Mouse (Mus musculus) liver, embryonic 12.5 days (tissue): ENCODE measurements around the gene Cd81. TPM values are rescaled to one million over a fixed set of nuclear protein-coding genes. Genes with fewer than 3 reads are reported as not detected.

ENCODE experiments used
- ATAC-seq: fragments of 200-750 bp; cut with Nextera tagmentation; 2 replicates; pipeline ENCODE4 v1.8.0; 2017; ENCODE audit warnings: moderate number of reproducible peaks, mild to moderate bottlenecking, moderate library complexity
- H3K27ac ChIP-seq: fragments of 300-500 bp; sonication (generic); 2 replicates; pipeline ENCODE4 v1.5.1; 2016; ENCODE audit warnings: mild to moderate bottlenecking
- H3K27me3 ChIP-seq: fragments of 300-500 bp; sonication (generic); replicated peaks from 2 replicates; pipeline ENCODE4 v1.6.1; 2016; ENCODE audit warnings: mild to moderate bottlenecking, moderate library complexity
- H3K36me3 ChIP-seq: fragments of 300-500 bp; sonication (generic); 2 replicates; pipeline ENCODE4 v1.6.1; 2016; ENCODE audit warnings: mild to moderate bottlenecking, moderate library complexity
- H3K4me1 ChIP-seq: fragments of 300-500 bp; sonication (generic); 2 replicates; pipeline ENCODE4 v1.6.1; 2016
- H3K4me2 ChIP-seq: fragments of 300-500 bp; sonication (generic); 2 replicates; pipeline ENCODE4 v1.6.1; 2016; ENCODE audit warnings: mild to moderate bottlenecking, moderate library complexity
- H3K4me3 ChIP-seq: fragments of 300-500 bp; sonication (generic); 2 replicates; pipeline ENCODE4 v1.5.1; 2016; ENCODE audit warnings: mild to moderate bottlenecking, moderate library complexity
- H3K9ac ChIP-seq: fragments of 300-500 bp; sonication (generic); 2 replicates; pipeline ENCODE4 v1.6.1; 2016; ENCODE audit warnings: mild to moderate bottlenecking, moderate library complexity
- H3K9me3 ChIP-seq: fragments of 300-500 bp; sonication (generic); replicated peaks from 2 replicates; pipeline ENCODE4 v1.6.1; 2016; ENCODE audit warnings: mild to moderate bottlenecking, moderate library complexity
- WGBS: fragments of 180-500 bp; shearing (Covaris S2); methylation state at CpG from one replicate; pipeline ENCODE4 v1.1.7; 2016; ENCODE audit not compliant: insufficient replicate concordance; 5-methylcytosine and 5-hydroxymethylcytosine counted together
- polyA plus RNA-seq: library from polyadenylated mRNA; unstranded; fragments of >200 nt; fragmentation: Nextera tagmentation; extraction: Ambion mirVana; gene quantifications from 2 replicates; pipeline ENCODE4 v1.2.1, GENCODE M21; 2016

Gene Cd81
- polyA plus RNA-seq: 154 TPM in 2 replicates

DNA sequence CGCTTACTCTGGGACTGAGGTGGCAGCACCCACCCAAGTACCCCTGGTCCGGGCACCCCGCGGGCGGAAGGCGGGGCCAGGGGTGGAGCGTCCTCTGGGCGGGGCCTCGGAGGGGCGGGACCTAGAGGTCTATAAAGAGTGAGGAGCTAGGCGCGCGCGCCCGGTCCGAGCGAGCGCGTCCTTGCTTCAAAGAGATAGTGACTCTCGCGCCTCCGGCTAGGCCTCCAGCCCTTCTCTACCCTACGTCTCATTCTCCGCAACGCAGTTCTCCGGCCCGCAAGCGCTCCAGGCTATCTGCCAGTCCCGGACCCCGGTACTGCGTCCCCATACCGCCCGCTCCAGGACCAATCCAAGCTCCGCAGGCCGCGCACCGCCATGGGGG lies at the start of gene Cd81:
Cd81 (plus strand) TSS at position 114 of the 382 bp plus-strand sequence.
- H3K27ac ChIP-seq: peak within 1 kb of the TSS; percentile 87
- peak; percentile 78 for ATAC-seq
- 1% methylated on average over 37 of the region's 37 CpGs for WGBS
- 0 out of 2 replicates have a peak, but pooled peaks cover 3% of the 10 kb centered on the region for H3K27me3 ChIP-seq
- peaks cover 68% of the 10 kb centered on the region for H3K4me1 ChIP-seq
- H3K9me3 ChIP-seq: no peaks in the 10 kb centered on the region
- H3K9ac ChIP-seq: peak within 1 kb of the TSS; percentile 85
- H3K36me3 ChIP-seq: 0 out of 2 replicates have a peak, but pooled peaks cover 7% of the 10 kb centered on the region
- H3K4me2 ChIP-seq: peak within 1 kb of the TSS; percentile 95
- H3K4me3 ChIP-seq: peak within 1 kb of the TSS; percentile 75

DNA sequence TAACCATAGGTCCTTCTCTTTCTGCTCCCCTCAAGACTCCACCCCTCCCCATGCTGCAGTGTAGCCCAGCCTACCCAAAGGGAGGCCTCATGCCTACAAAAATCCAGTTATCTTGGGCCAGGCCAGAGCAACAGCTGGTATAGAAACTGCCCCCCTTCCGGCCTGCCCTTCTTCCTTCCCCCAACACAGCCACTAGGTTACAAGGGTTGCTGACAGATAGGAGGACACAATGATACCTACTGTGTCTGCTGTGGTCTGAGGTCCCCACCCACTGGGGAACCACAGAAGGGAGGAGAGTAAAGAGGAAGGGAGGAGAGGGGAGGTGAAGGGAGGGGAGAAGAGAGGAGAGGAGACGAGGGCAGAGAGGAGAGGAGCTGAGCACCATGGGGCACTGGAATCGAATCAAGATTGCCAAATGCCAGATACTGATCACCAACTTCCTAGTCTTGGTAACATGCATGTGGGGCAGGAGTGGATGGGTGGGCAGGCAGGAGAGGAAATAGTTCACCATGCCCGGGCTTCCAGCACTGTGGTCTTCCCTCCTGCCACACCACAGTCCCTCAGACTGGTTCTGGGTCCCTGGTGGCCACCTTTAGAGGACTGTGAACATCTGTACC lies 47.7 kb upstream of the Cd81 start, which contains the start of gene Tspan32:
Tspan32 (plus strand) TSS at position 320 of the 617 bp plus-strand sequence.
- Histone ChIP-seq H3K36me3 (peaks cover 31% of the 10 kb centered on the region), H3K9me3 (no peaks in the 10 kb centered on the region), H3K4me2 (peak within 1 kb of the TSS; percentile 95), H3K4me1 (peaks cover 80% of the 10 kb centered on the region), H3K27ac (peak within 1 kb of the TSS; percentile 100), H3K27me3 (no peaks in the 10 kb centered on the region), H3K9ac (peak within 1 kb of the TSS; percentile 93), H3K4me3 (peak within 1 kb of the TSS; percentile 82)
- WGBS: 18% methylated on average over 4 of the region's 4 CpGs
- ATAC-seq: peak; percentile 69

DNA sequence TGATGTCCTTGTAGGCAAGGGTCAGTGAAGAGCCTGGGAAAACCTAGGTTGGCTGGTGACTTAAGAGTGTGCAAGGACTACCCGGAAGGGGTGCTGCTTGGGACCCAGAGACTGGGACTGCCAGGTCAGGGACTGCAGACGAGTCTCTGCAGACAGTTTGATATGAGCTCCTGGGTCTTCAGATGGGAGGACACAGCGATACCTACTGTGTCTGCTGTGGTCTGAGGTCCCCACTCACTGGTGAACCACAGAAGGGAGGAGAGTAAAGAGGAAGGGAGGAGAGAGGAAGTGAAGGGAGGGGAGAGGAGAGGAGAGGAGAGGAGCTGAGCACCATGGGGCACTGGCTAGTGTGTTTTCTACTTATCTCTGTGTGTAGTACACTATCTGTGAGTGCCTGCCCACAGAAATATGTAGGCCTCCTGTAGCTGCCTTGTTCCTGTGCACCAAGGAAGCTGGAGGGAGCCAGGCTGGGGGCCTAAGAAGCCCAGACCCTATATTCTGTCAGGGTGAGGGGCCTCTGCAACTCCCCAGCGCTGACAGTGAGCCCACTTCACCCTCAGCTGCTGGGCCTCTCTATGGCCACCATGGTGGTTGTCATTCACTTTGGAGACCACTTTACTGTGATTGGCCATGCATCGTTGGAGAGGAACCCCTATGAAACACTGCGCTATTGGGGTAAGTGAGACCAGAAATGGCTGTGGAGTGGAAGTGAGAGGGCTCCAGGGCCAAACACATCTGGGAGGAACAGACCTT lies 47.0 kb upstream of the Cd81 start:
- H3K9ac ChIP-seq: peak overlapping the region; percentile 93
- peak; percentile 75 for ATAC-seq
- peak overlapping the region; percentile 100 for H3K27ac ChIP-seq
- peak overlapping the region; percentile 82 for H3K4me3 ChIP-seq
- WGBS: 14% methylated on average over 6 of the region's 6 CpGs
- no peaks in the 10 kb centered on the region for H3K9me3 ChIP-seq
- peaks cover 38% of the 10 kb centered on the region for H3K36me3 ChIP-seq
- peaks cover 87% of the 10 kb centered on the region for H3K4me1 ChIP-seq
- H3K4me2 ChIP-seq: peak overlapping the region; percentile 95
- no peaks in the 10 kb centered on the region for H3K27me3 ChIP-seq

DNA sequence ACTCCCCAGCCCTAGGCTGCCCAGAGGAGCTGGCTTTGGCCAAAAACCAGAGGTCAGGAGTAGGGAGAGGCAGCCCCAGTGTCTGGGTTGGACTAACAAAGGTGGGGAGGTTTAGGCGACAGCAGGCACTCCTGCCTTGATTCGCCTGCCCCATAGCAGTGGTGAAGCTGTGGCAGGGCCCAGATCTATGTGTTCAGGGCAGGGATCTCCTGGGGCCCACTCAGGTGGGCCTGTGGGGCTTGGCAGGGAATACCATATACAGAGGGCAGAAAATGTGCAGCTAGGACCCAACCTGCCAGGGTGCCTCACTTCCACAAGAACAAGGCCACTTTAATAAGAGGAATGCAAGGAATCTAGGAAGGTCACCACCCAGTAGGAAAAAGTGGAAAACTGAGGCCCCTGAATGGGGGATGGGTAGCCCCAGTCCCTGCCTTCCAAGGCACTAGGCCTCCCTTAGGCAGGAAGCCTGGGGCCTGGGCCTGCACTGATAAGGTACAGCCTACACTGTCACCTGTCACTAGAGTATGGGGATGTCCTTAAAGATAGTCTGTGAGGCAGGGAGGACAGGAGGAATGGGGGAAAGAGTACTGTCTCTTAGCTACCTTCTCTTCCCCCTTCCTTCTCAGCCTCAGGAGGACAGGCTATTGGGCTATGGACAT lies 46.3 kb upstream of the Cd81 start:
- H3K36me3 ChIP-seq: peaks cover 42% of the 10 kb centered on the region
- H3K4me2 ChIP-seq: peak overlapping the region; percentile 95
- peaks cover 94% of the 10 kb centered on the region for H3K4me1 ChIP-seq
- no peaks in the 10 kb centered on the region for H3K9me3 ChIP-seq
- peak overlapping the region; percentile 82 for H3K4me3 ChIP-seq
- peak overlapping the region; percentile 93 for H3K9ac ChIP-seq
- peak; percentile 84 for ATAC-seq
- no peaks in the 10 kb centered on the region for H3K27me3 ChIP-seq
- peak overlapping the region; percentile 100 for H3K27ac ChIP-seq
- 24% methylated on average over 2 of the region's 2 CpGs for WGBS

GRCm38 (mm10) chr7:143006756-143007598 lies 45.6 kb upstream of the Cd81 start:
- Histone ChIP-seq H3K4me3 (peak overlapping the region; percentile 82), H3K27ac (peak overlapping the region; percentile 100), H3K4me2 (peak overlapping the region; percentile 95), H3K9ac (peak overlapping the region; percentile 93), H3K27me3 (no peaks in the 10 kb centered on the region), H3K4me1 (peaks cover 97% of the 10 kb centered on the region), H3K9me3 (no peaks in the 10 kb centered on the region), H3K36me3 (peaks cover 42% of the 10 kb centered on the region)
- 22% methylated on average over 8 of the region's 8 CpGs for WGBS
- no peak for ATAC-seq

GRCm38 (mm10) chr7:143007599-143008369 lies 44.8 kb upstream of the Cd81 start:
- H3K9me3 ChIP-seq: no peaks in the 10 kb centered on the region
- H3K36me3 ChIP-seq: peaks cover 42% of the 10 kb centered on the region
- 11% methylated on average over 17 of the region's 17 CpGs for WGBS
- H3K27me3 ChIP-seq: no peaks in the 10 kb centered on the region
- peak overlapping the region; percentile 82 for H3K4me3 ChIP-seq
- peak overlapping the region; percentile 100 for H3K27ac ChIP-seq
- peak; percentile 39 for ATAC-seq
- H3K4me1 ChIP-seq: peaks cover 96% of the 10 kb centered on the region
- peak overlapping the region; percentile 93 for H3K9ac ChIP-seq
- H3K4me2 ChIP-seq: peak overlapping the region; percentile 95

DNA sequence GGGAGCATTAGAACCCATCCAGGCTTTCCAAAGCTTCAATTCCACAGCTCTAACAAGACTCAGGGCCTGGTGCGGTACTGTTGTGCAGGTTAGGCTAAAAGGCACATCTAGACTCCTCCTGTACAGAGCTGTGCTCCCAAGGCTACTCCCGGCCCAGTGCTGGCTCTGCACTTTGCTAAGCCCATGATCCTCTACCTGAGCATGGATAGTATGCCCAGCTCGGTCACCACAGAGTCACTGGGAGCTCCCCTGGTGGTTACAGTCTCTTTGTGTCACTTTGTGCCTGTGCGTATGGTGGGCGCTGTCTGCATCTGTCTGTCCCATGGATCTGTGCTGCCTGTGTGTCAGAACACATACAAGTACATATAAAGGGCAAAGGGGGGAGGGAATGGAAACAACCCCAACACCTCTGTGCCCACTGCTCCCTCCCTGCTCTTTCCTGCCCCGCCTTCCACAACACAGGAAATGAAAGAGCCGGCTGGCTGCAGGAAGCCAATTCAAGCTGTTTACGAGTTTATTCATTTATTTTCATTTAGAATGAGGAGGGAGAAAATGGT lies 44.1 kb upstream of the Cd81 start:
- no peak for ATAC-seq

DNA sequence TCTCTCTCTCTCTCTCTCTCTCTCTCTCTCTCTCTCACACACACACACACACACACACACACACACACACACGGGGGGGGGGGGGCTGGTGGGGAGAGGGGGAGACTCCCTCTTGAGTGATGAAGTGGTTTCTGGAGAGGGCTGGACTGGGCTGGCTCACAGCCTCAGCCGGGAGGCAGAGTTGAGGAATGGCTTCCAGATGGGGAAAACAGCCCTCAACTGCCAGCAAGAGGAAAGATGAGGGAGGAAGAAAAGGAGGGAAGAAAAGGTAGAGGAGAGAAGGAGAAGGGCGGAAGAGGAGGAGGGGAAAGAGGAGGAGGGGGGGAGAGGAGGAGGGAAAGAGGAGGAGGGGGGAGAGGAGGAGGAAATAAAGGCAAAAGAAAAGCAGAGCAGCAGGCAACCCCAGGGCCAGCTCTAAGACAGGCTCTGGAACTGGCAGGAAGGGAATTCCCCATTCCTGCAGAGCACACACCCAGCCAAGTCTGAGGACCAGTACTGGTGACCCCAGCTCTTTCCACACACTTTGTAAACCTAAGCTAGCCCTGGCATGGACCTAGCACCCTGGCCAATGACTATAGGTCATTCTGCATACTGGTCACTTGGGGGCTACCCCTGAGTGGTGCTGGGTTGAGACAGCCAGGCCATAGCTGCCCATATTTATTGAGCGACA lies 43.4 kb upstream of the Cd81 start:
- H3K9ac ChIP-seq: peak overlapping the region; percentile 93
- peak overlapping the region; percentile 95 for H3K4me2 ChIP-seq
- H3K4me1 ChIP-seq: peaks cover 94% of the 10 kb centered on the region
- peak overlapping the region; percentile 82 for H3K4me3 ChIP-seq
- peak overlapping the region; percentile 100 for H3K27ac ChIP-seq
- ATAC-seq: no peak
- 52% methylated on average over 3 of the region's 4 CpGs for WGBS
- no peaks in the 10 kb centered on the region for H3K9me3 ChIP-seq
- H3K36me3 ChIP-seq: peaks cover 42% of the 10 kb centered on the region
- no peaks in the 10 kb centered on the region for H3K27me3 ChIP-seq

More for the DNA sequence above, 44.1 kb upstream of the Cd81 start:
- H3K4me3 ChIP-seq: peak overlapping the region; percentile 82
- H3K4me1 ChIP-seq: peaks cover 96% of the 10 kb centered on the region
- H3K27me3 ChIP-seq: no peaks in the 10 kb centered on the region
- peaks cover 42% of the 10 kb centered on the region for H3K36me3 ChIP-seq
- peak overlapping the region; percentile 100 for H3K27ac ChIP-seq
- peak overlapping the region; percentile 95 for H3K4me2 ChIP-seq
- 28% methylated on average over 8 of the region's 8 CpGs for WGBS
- H3K9me3 ChIP-seq: no peaks in the 10 kb centered on the region
- peak overlapping the region; percentile 93 for H3K9ac ChIP-seq

DNA sequence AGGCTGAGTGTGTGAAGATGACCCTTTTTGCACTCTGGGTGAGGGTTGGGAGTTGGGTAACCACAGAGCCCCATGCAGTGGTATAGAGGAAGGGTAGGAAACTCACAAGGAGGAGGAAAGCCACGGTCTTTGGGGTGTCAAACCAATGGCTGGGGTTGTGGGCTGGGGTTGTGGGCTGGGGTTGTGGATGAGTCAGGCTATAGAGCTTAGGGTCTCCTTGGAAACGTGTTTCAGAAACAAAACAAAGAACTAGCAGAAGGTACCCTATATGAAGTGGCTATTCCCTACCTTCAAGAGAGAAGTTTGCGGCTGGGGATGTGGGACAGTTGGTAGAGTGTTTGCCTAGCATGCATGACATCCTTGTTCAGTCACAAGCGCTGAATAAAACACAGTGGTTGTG lies 42.5 kb upstream of the Cd81 start:
- Histone ChIP-seq H3K9me3 (no peaks in the 10 kb centered on the region), H3K36me3 (peaks cover 42% of the 10 kb centered on the region), H3K9ac (0 out of 2 replicates have a peak overlapping the region, but pooled peaks have one; percentile 93), H3K4me2 (peak overlapping the region; percentile 95; the same call in 1 of the 2 replicates), H3K27me3 (no peaks in the 10 kb centered on the region), H3K4me1 (peaks cover 94% of the 10 kb centered on the region), H3K4me3 (no peak overlapping the region), H3K27ac (peak overlapping the region; percentile 100)
- WGBS: 71% methylated on average over 4 of the region's 4 CpGs
- no peak for ATAC-seq

- peaks cover 42% of the 10 kb centered on the region for H3K36me3 ChIP-seq
- 100% methylated on average over 1 of the region's 1 CpGs for WGBS
- H3K9me3 ChIP-seq: no peaks in the 10 kb centered on the region
- no peaks in the 10 kb centered on the region for H3K27me3 ChIP-seq
- no peak overlapping the region for H3K4me2 ChIP-seq
- H3K9ac ChIP-seq: no peak overlapping the region
- ATAC-seq: no peak
- peaks cover 93% of the 10 kb centered on the region for H3K4me1 ChIP-seq
- H3K27ac ChIP-seq: peak overlapping the region; percentile 54
- H3K4me3 ChIP-seq: no peak overlapping the region
Measured at GRCm38 (mm10) chr7:143011226-143011625, 41.3 kb upstream of the Cd81 start.
